Comparison of ENCODE assay signal across 7 mouse cellular contexts in the genomic region with DNA sequence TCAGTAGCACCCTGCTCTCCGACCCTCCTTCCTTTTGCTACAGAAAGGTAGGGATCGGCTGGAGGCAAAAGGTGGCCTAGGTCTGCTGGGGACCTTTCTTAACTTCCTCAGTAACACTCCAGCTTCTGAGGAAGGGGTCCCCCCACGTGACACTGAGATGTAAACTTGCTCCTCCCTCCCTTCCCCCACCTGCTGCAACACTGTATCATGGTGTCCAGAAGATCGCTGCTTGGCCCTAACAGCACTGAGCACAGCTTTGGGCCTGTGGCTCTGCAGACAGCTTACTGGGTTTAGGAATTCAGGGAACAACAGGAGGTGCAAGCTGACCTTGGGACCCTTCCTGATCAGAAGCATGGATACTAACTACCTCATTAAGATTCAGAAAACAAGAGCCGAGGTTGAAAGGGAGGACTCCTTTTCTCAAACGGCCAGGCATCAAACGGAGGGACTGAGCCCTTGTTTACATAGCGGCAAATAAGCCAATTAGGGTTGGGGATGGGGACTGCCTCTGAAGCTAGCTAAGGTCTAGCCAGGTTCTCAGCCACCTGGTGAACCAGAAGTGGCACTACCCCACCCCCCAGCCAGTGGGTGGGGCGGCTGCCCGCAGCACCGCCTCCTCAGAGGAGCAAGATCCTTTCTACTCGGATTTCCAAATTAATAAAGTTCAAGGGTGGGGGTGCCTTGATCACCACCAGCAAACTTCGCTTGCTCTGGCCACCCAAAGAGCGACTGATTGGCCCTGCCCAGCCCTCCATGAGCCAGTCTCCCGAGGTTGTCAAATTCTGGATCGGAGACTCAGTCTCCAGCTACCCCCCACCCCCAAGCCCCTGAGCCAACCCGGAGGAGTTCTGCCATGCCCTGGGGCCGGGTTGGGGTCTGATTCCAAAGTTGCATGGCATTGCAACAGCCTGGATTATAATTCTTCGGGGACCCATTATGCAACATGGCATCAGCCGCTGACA. TPM values are rescaled to one million over a fixed set of nuclear protein-coding genes. Genes with fewer than 3 reads are reported as not detected.
DNase-seq lines count a peak whose midpoint lies in the region; ATAC-seq lines count a peak whose summit lies in the region.

No protein-coding gene starts in this region.

- H3K27me3 ChIP-seq in forebrain, embryonic 13.5 days = peaks cover 44% of the 10 kb centered on the region
- peaks cover 64% of the 10 kb centered on the region for H3K27me3 ChIP-seq in midbrain, embryonic 12.5 days

- no peaks in the 10 kb centered on the region for H3K9me3 ChIP-seq in forebrain, embryonic 13.5 days (replicated peaks)
- no peaks in the 10 kb centered on the region for H3K9me3 ChIP-seq in midbrain, embryonic 12.5 days

- peak overlapping the region; percentile 71 for H3K4me3 ChIP-seq in forebrain, embryonic 13.5 days
- H3K4me3 ChIP-seq in midbrain, embryonic 12.5 days = peak overlapping the region; percentile 84

- DNase-seq in ES-CJ7 (ENCODE audit: low read depth, low spot score) = peak; percentile 78
- DNase-seq in adrenal gland, adult 2 months = peak; percentile 71
- DNase-seq in kidney, postnatal 10 days = peak; percentile 42
- DNase-seq in urinary bladder, postnatal 25 days (ENCODE audit: low spot score) = peak; percentile 26
- DNase-seq in gastrocnemius, adult 18-20 months (ENCODE audit: low spot score) = no peak

- H3K27ac ChIP-seq in forebrain, embryonic 13.5 days = no peak overlapping the region
- no peak overlapping the region for H3K27ac ChIP-seq in midbrain, embryonic 12.5 days (replicated peaks)

- WGBS in forebrain, embryonic 13.5 days = 12% methylated on average over 20 of the region's 20 CpGs
- whole genome bisulfite sequencing in midbrain, embryonic 12.5 days = 6% methylated on average over 20 of the region's 20 CpGs

- H3K4me2 ChIP-seq in forebrain, embryonic 13.5 days = peak overlapping the region; percentile 79
- H3K4me2 ChIP-seq in midbrain, embryonic 12.5 days (replicated peaks) = peak overlapping the region; percentile 91

- peaks cover 25% of the 10 kb centered on the region for H3K36me3 ChIP-seq in forebrain, embryonic 13.5 days (ENCODE audit: poor library complexity, severe bottlenecking)
- H3K36me3 ChIP-seq in midbrain, embryonic 12.5 days = peaks cover 10% of the 10 kb centered on the region

- H3K4me1 ChIP-seq in forebrain, embryonic 13.5 days = peaks cover 82% of the 10 kb centered on the region
- H3K4me1 ChIP-seq in midbrain, embryonic 12.5 days = peaks cover 80% of the 10 kb centered on the region

- peak overlapping the region; percentile 88; the same call in 1 of the 2 replicates for H3K9ac ChIP-seq in forebrain, embryonic 13.5 days
- H3K9ac ChIP-seq in midbrain, embryonic 12.5 days (replicated peaks) = 0 out of 2 replicates have a peak overlapping the region, but pooled peaks have one; percentile 93

- ATAC-seq in forebrain, embryonic 13.5 days = no peak
- no peak for ATAC-seq in midbrain, embryonic 12.5 days (ENCODE audit: low FRiP score, low read depth)

RNA-seq across cellular contexts. Expression of a gene that starts 3.1 kb away (rescaled TPM):
- total RNA-seq in adrenal gland, adult 2 months (2021) = 100 to 1,000 TPM; 144 to 197 TPM
- 89.0 and 127 TPM in 2 replicates for polyA plus RNA-seq in adrenal gland, adult 2 months (2012; rRNA removed)
- polyA plus RNA-seq in forebrain, embryonic 13.5 days (2015; fragmentation: Nextera tagmentation; extraction: Ambion mirVana) = 10.2 and 11.5 TPM in 2 replicates
- 12.4 and 15.2 TPM in 2 replicates for polyA plus RNA-seq in midbrain, embryonic 12.5 days (2016; fragmentation: Nextera tagmentation; extraction: Ambion mirVana)
- 1 to 10 TPM; 1.6 to 2.5 TPM for total RNA-seq in gastrocnemius, adult 18-20 months (2021)

RNA-seq across cellular contexts. Expression of a gene that starts 42.1 kb away (rescaled TPM):
- 10 to 100 TPM; 16.3 to 22.9 TPM for total RNA-seq in adrenal gland, adult 2 months (2021)
- polyA plus RNA-seq in adrenal gland, adult 2 months (2012; rRNA removed) = 11.3 and 12.2 TPM in 2 replicates
- 9.8 and 12.3 TPM in 2 replicates for polyA plus RNA-seq in forebrain, embryonic 13.5 days (2015; fragmentation: Nextera tagmentation; extraction: Ambion mirVana)
- 12.1 and 15.1 TPM in 2 replicates for polyA plus RNA-seq in midbrain, embryonic 12.5 days (2016; fragmentation: Nextera tagmentation; extraction: Ambion mirVana)
- total RNA-seq in gastrocnemius, adult 18-20 months (2021) = 1 to 10 TPM; 2.6 to 3.5 TPM
